Mouse (Mus musculus): Measurements from ENCODE around the gene Timeless. TPM values are rescaled to one million over a fixed set of nuclear protein-coding genes. Genes with fewer than 3 reads are reported as not detected.

Timeless gene
- polyA plus RNA-seq, 1 experiment from 2014 or later, result 68.2 TPM

- no peaks in the 10 kb centered on the region for H3K27me3 ChIP-seq (ENCODE audit: control insufficient read depth, insufficient read depth, low read length)
- H3K4me2 ChIP-seq (replicated peaks; ENCODE audit: low read depth, low read length), result no peak overlapping the region
- H3K9ac ChIP-seq (ENCODE audit: low read depth, low read length), result no peak overlapping the region
- no peak for ATAC-seq (ENCODE audit: low FRiP score, low TSS enrichment)
- no peaks in the 10 kb centered on the region for H3K4me1 ChIP-seq (ENCODE audit: control insufficient read depth, insufficient read depth, low read length)
- peaks cover 48% of the 10 kb centered on the region for H3K36me3 ChIP-seq (ENCODE audit: control insufficient read depth, insufficient read depth, low read length)
- H3K9me3 ChIP-seq (ENCODE audit: control insufficient read depth, low read length), result no peaks in the 10 kb centered on the region
- H3K27ac ChIP-seq (ENCODE audit: low read depth, low read length), result no peak overlapping the region
- no peak overlapping the region for H3K4me3 ChIP-seq (ENCODE audit: low read length)
- WGBS, result 91% methylated on average over 4 of the region's 4 CpGs
Measured at GRCm38 (mm10) chr10:128239140-128239539, 7.3 kb downstream of the Timeless start.

- Histone ChIP-seq H3K36me3 (ENCODE audit: control insufficient read depth, insufficient read depth, low read length) (peaks cover 54% of the 10 kb centered on the region), H3K4me1 (ENCODE audit: control insufficient read depth, insufficient read depth, low read length) (no peaks in the 10 kb centered on the region), H3K4me3 (ENCODE audit: low read length) (no peak overlapping the region), H3K4me2 (replicated peaks; ENCODE audit: low read depth, low read length) (no peak overlapping the region), H3K27ac (ENCODE audit: low read depth, low read length) (no peak overlapping the region), H3K9ac (ENCODE audit: low read depth, low read length) (no peak overlapping the region), H3K27me3 (ENCODE audit: control insufficient read depth, insufficient read depth, low read length) (no peaks in the 10 kb centered on the region), H3K9me3 (ENCODE audit: control insufficient read depth, low read length) (no peaks in the 10 kb centered on the region)
- WGBS, result 92% methylated on average over 18 of the region's 18 CpGs
- no peak for ATAC-seq (ENCODE audit: low FRiP score, low TSS enrichment)
Measured at GRCm38 (mm10) chr10:128240131-128240530, 8.3 kb downstream of the Timeless start.

- no peaks in the 10 kb centered on the region for H3K27me3 ChIP-seq (ENCODE audit: control insufficient read depth, insufficient read depth, low read length)
- H3K36me3 ChIP-seq (ENCODE audit: control insufficient read depth, insufficient read depth, low read length), result peaks cover 85% of the 10 kb centered on the region
- WGBS, result 92% methylated on average over 8 of the region's 8 CpGs
- no peak overlapping the region for H3K4me3 ChIP-seq (ENCODE audit: low read length)
- no peak overlapping the region for H3K4me2 ChIP-seq (replicated peaks; ENCODE audit: low read depth, low read length)
- H3K9me3 ChIP-seq (ENCODE audit: control insufficient read depth, low read length), result no peaks in the 10 kb centered on the region
- H3K9ac ChIP-seq (ENCODE audit: low read depth, low read length), result no peak overlapping the region
- ATAC-seq (ENCODE audit: low FRiP score, low TSS enrichment), result no peak
- H3K27ac ChIP-seq (ENCODE audit: low read depth, low read length), result no peak overlapping the region
- H3K4me1 ChIP-seq (ENCODE audit: control insufficient read depth, insufficient read depth, low read length), result no peaks in the 10 kb centered on the region
Measured at GRCm38 (mm10) chr10:128243252-128243651, 11.4 kb downstream of the Timeless start.

- ATAC-seq (ENCODE audit: low FRiP score, low TSS enrichment), result no peak
- Histone ChIP-seq H3K4me2 (replicated peaks; ENCODE audit: low read depth, low read length) (no peak overlapping the region), H3K4me1 (ENCODE audit: control insufficient read depth, insufficient read depth, low read length) (no peaks in the 10 kb centered on the region), H3K27me3 (ENCODE audit: control insufficient read depth, insufficient read depth, low read length) (no peaks in the 10 kb centered on the region), H3K36me3 (ENCODE audit: control insufficient read depth, insufficient read depth, low read length) (peaks cover 92% of the 10 kb centered on the region), H3K9me3 (ENCODE audit: control insufficient read depth, low read length) (no peaks in the 10 kb centered on the region), H3K4me3 (ENCODE audit: low read length) (no peak overlapping the region), H3K27ac (ENCODE audit: low read depth, low read length) (no peak overlapping the region), H3K9ac (ENCODE audit: low read depth, low read length) (no peak overlapping the region)
- 95% methylated on average over 15 of the region's 15 CpGs for WGBS
Measured at GRCm38 (mm10) chr10:128244121-128244520, 12.3 kb downstream of the Timeless start.

- H3K4me2 ChIP-seq (replicated peaks; ENCODE audit: low read depth, low read length), result peak overlapping the region; percentile 15; the same call in 1 of the 2 replicates
- no peak overlapping the region for H3K9ac ChIP-seq (ENCODE audit: low read depth, low read length)
- H3K36me3 ChIP-seq (ENCODE audit: control insufficient read depth, insufficient read depth, low read length), result peaks cover 97% of the 10 kb centered on the region
- no peak overlapping the region for H3K27ac ChIP-seq (ENCODE audit: low read depth, low read length)
- H3K4me3 ChIP-seq (ENCODE audit: low read length), result 0 out of 2 replicates have a peak overlapping the region, but pooled peaks have one; percentile 6
- H3K9me3 ChIP-seq (ENCODE audit: control insufficient read depth, low read length), result no peaks in the 10 kb centered on the region
- no peaks in the 10 kb centered on the region for H3K27me3 ChIP-seq (ENCODE audit: control insufficient read depth, insufficient read depth, low read length)
- peak; percentile 44; the same call in 1 of the 2 replicates for ATAC-seq (ENCODE audit: low FRiP score, low TSS enrichment)
- WGBS, result 80% methylated on average over 17 of the region's 17 CpGs
- H3K4me1 ChIP-seq (ENCODE audit: control insufficient read depth, insufficient read depth, low read length), result no peaks in the 10 kb centered on the region
Measured at GRCm38 (mm10) chr10:128247020-128247732, 15.3 kb downstream of the Timeless start.

GRCm38 (mm10) chr10:128250565-128250964 lies 18.7 kb downstream of the Timeless start:
- H3K4me1 ChIP-seq (ENCODE audit: control insufficient read depth, insufficient read depth, low read length), result no peaks in the 10 kb centered on the region
- H3K4me2 ChIP-seq (replicated peaks; ENCODE audit: low read depth, low read length), result no peak overlapping the region
- H3K4me3 ChIP-seq (ENCODE audit: low read length), result no peak overlapping the region
- no peak overlapping the region for H3K9ac ChIP-seq (ENCODE audit: low read depth, low read length)
- no peaks in the 10 kb centered on the region for H3K27me3 ChIP-seq (ENCODE audit: control insufficient read depth, insufficient read depth, low read length)
- ATAC-seq (ENCODE audit: low FRiP score, low TSS enrichment), result no peak
- H3K27ac ChIP-seq (ENCODE audit: low read depth, low read length), result no peak overlapping the region
- WGBS, result 95% methylated on average over 13 of the region's 13 CpGs
- peaks cover 76% of the 10 kb centered on the region for H3K36me3 ChIP-seq (ENCODE audit: control insufficient read depth, insufficient read depth, low read length)
- H3K9me3 ChIP-seq (ENCODE audit: control insufficient read depth, low read length), result no peaks in the 10 kb centered on the region

- Histone ChIP-seq H3K27ac (ENCODE audit: low read depth, low read length) (no peak within 1 kb of the TSS), H3K36me3 (ENCODE audit: control insufficient read depth, insufficient read depth, low read length) (peaks cover 44% of the 10 kb centered on the region), H3K4me2 (replicated peaks; ENCODE audit: low read depth, low read length) (no peak within 1 kb of the TSS), H3K9me3 (ENCODE audit: control insufficient read depth, low read length) (no peaks in the 10 kb centered on the region), H3K4me3 (ENCODE audit: low read length) (no peak within 1 kb of the TSS), H3K9ac (ENCODE audit: low read depth, low read length) (no peak within 1 kb of the TSS), H3K4me1 (ENCODE audit: control insufficient read depth, insufficient read depth, low read length) (no peaks in the 10 kb centered on the region), H3K27me3 (ENCODE audit: control insufficient read depth, insufficient read depth, low read length) (no peaks in the 10 kb centered on the region)
- ATAC-seq (ENCODE audit: low FRiP score, low TSS enrichment), result no peak
- WGBS, result 88% methylated on average over 4 of the region's 4 CpGs
Measured at GRCm38 (mm10) chr10:128253677-128254255, 21.9 kb downstream of the Timeless start, which contains the start of gene Apon. Gene Apon (plus strand): TSS chr10:128254096.

GRCm38 (mm10) chr10:128255925-128256324 lies 24.1 kb downstream of the Timeless start:
- H3K36me3 ChIP-seq (ENCODE audit: control insufficient read depth, insufficient read depth, low read length), result peaks cover 24% of the 10 kb centered on the region
- ATAC-seq (ENCODE audit: low FRiP score, low TSS enrichment), result no peak
- 84% methylated on average over 8 of the region's 8 CpGs for WGBS
- no peaks in the 10 kb centered on the region for H3K9me3 ChIP-seq (ENCODE audit: control insufficient read depth, low read length)
- H3K27ac ChIP-seq (ENCODE audit: low read depth, low read length), result no peak overlapping the region
- H3K27me3 ChIP-seq (ENCODE audit: control insufficient read depth, insufficient read depth, low read length), result no peaks in the 10 kb centered on the region
- H3K4me2 ChIP-seq (replicated peaks; ENCODE audit: low read depth, low read length), result no peak overlapping the region
- H3K4me1 ChIP-seq (ENCODE audit: control insufficient read depth, insufficient read depth, low read length), result no peaks in the 10 kb centered on the region
- H3K9ac ChIP-seq (ENCODE audit: low read depth, low read length), result no peak overlapping the region
- no peak overlapping the region for H3K4me3 ChIP-seq (ENCODE audit: low read length)

GRCm38 (mm10) chr10:128256328-128256727 lies 24.5 kb downstream of the Timeless start:
- Histone ChIP-seq H3K27ac (ENCODE audit: low read depth, low read length) (no peak overlapping the region), H3K4me1 (ENCODE audit: control insufficient read depth, insufficient read depth, low read length) (no peaks in the 10 kb centered on the region), H3K9ac (ENCODE audit: low read depth, low read length) (no peak overlapping the region), H3K4me3 (ENCODE audit: low read length) (no peak overlapping the region), H3K27me3 (ENCODE audit: control insufficient read depth, insufficient read depth, low read length) (no peaks in the 10 kb centered on the region), H3K9me3 (ENCODE audit: control insufficient read depth, low read length) (no peaks in the 10 kb centered on the region), H3K4me2 (replicated peaks; ENCODE audit: low read depth, low read length) (no peak overlapping the region), H3K36me3 (ENCODE audit: control insufficient read depth, insufficient read depth, low read length) (peaks cover 20% of the 10 kb centered on the region)
- ATAC-seq (ENCODE audit: low FRiP score, low TSS enrichment), result no peak
- 66% methylated on average over 8 of the region's 8 CpGs for WGBS

Measured in kidney, embryonic 14.5 days (tissue).